Mouse (Mus musculus) WW6 (cell line): ENCODE measurements at regions not wholly inside any gene's neighbourhood (a gene's known extent, or its start where the extent isn't known, plus 50 kb on each side); places are given as distances from the start of the nearest gene placed in this dataset.

ENCODE experiments used
- DNase-seq: peaks from one replicate; pipeline ENCODE4 v3.0.0-alpha.2; 2013; ENCODE audit warnings: low read depth, low spot score

- no peak for DNase-seq
Measured at GRCm38 (mm10) chr16:79718230-79718629, 627.3 kb upstream of the Tmprss15 start.

- no peak for DNase-seq
Measured at GRCm38 (mm10) chr16:79692444-79692843, 601.5 kb upstream of the Tmprss15 start.

GRCm38 (mm10) chr16:79651162-79651741 is 560.4 kb upstream of the Tmprss15 start:
- no peak for DNase-seq

- no peak for DNase-seq
Measured at GRCm38 (mm10) chr16:79640898-79641297, 550.0 kb upstream of the Tmprss15 start.

DNA sequence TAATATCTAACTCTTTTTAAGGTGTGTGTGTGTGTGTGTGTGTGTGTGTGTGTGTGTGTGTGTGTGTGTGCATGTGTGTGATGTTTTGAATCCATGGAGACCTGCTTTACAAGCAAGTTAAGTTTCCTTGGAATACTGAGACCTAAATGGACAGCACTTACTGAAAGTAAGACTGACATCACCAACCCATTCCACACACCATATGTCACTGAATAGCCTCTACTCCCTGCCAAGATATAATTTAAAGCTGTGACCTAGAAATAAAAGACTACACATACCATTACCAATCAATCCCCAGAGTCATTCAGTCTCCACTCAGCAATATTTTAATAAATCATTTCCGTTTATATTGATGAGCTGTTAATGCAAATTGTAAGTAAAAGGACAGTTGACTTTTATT is 536.2 kb upstream of the Tmprss15 start:
- no peak for DNase-seq

- DNase-seq, result no peak
Measured at GRCm38 (mm10) chr16:79611002-79611401, 520.1 kb upstream of the Tmprss15 start.

GRCm38 (mm10) chr16:79590891-79591290 is 500.0 kb upstream of the Tmprss15 start:
- no peak for DNase-seq

DNA sequence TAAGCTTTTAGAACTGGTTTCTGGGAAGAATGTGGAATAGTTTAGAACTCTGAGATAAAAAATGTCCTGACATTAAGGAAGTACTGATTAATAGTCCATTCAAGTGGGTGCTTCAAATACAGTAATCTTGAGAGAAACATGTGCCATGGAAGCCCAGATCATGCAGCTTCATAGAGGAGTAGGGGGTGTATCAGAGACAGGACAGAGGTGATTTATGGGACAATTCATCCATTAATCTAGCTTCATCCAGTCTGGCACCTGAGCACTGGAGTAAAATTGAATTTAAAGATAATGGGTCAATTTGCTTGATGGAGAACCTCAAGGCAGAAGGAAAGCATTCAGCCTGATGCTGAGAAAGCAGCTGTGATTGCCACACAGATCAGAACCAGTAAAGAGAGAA is 494.8 kb upstream of the Tmprss15 start:
- DNase-seq, result no peak

- no peak for DNase-seq
Measured at GRCm38 (mm10) chr16:79570867-79571266, 480.0 kb upstream of the Tmprss15 start.

- peak; percentile 1 for DNase-seq
Measured at GRCm38 (mm10) chr16:79534370-79534769, 443.5 kb upstream of the Tmprss15 start.

GRCm38 (mm10) chr16:79492493-79492892 is 401.6 kb upstream of the Tmprss15 start:
- no peak for DNase-seq

DNA sequence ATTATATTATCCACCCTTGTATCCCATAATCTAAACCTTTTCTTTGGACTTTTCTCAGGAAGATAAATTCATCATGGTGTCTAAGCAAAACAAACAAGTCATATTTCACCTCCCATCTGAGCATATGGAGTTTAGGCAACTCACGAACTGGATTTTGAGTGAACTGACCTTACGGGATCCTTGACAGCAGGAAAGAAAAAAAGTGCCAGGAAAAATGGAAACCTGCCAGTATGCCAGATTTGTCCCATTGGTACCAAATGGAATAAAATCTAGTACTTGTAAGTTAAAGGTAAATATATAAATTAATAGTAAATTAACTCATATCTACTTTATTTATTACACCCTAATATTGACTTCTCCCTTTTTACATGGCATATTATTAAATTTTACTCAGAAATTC is 360.0 kb upstream of the Tmprss15 start:
- DNase-seq, result no peak

DNA sequence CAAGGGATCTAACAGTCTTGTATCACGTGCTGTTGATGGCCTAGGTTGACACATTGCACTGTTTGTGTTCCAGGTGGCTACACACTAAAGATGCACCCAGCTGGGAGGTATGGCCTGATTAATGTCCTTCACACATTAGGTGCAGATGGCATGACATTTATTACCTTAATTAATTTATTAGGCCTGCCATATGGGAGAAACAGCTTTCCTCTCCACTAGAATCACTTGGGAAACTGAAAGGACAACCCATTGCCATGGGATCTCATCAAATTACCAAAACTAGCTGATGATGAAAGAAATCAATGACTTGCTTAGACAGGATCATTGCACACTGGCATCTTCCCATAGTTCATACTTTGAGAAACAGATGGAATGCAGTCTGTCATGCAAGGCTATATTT is 358.8 kb upstream of the Tmprss15 start:
- DNase-seq, result no peak

GRCm38 (mm10) chr16:79407385-79407784 is 316.5 kb upstream of the Tmprss15 start:
- DNase-seq, result no peak

DNA sequence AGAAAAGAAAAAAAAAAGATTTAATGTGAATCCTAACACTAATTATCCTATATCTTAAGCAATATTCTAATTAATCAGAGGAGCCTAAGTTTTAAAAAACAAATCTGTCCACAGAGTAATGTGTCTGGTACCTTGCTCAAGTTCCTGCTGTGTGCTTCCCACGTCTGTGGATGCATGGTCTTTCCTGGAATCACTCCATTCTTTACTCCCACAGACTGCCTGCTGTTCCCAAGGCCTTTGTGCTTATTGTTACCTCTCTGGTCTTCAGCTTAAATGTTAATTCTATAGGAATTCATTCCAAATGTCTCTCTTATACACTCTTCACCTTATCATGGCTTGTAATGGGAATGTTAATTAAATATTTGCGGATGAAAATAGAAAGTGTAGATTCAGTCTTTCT is 315.3 kb upstream of the Tmprss15 start:
- DNase-seq, result no peak

- no peak for DNase-seq
Measured at GRCm38 (mm10) chr16:79404064-79404463, 313.2 kb upstream of the Tmprss15 start.

- no peak for DNase-seq
Measured at GRCm38 (mm10) chr16:79400100-79400499, 309.2 kb upstream of the Tmprss15 start.

DNA sequence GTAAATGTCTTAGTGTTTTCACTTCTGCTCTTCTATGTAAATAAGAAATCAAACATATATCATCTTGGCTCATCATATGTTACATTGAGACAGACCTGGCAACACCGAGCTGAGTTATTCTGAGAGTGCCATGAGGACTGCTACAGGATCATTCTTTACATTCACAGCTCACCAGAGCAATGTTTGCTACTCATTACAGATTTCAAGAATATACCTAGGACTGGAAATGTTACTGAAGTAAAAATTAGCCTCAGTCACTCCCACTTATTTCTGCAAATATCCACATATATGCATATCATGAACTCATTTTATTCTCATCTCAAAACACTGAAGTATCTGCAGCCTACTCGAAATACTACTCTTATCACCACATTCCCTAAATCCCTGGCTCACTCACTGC is 307.6 kb upstream of the Tmprss15 start:
- no peak for DNase-seq

- no peak for DNase-seq
Measured at GRCm38 (mm10) chr16:79394425-79394824, 303.5 kb upstream of the Tmprss15 start.

- DNase-seq, result no peak
Measured at GRCm38 (mm10) chr16:79386421-79386820, 295.5 kb upstream of the Tmprss15 start.

- no peak for DNase-seq
Measured at GRCm38 (mm10) chr16:79350127-79350526, 259.2 kb upstream of the Tmprss15 start.

DNA sequence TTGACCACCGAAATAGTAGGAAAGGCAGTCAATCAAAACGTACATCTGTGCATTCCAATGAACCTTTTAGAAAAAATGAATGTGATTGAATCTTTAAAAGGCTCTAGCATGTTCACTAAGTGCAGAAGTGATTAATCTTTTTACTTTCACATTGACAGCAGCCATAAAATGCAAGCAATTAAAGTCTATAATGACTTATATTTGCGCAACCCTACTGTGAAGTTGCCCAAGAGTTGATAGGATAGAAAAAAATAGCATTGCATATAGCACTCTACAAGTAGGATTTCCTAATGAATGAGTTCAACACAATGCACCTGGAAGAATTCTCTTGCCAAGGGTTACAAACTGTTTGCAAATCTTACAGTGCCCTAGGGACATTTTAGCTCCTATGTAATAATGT is 251.6 kb upstream of the Tmprss15 start:
- DNase-seq, result no peak

DNA sequence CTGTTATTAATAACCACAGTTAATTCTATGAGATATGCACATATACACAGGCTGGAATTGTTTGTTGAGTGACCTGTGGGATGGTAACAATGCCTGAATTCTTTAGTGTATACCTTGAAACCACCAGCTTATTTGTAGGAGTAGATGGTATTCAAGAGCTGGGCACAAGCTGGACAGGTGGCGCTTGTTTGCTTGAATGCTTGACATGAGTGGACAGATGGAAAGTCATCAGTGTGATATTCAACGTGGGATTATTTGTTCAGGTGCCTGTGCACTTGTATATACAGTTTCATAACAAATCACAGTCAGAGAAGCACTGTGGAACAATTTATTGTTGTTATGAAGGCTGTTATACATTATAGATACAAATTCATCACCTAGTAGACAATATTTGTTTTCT is 245.5 kb upstream of the Tmprss15 start:
- no peak for DNase-seq

DNA sequence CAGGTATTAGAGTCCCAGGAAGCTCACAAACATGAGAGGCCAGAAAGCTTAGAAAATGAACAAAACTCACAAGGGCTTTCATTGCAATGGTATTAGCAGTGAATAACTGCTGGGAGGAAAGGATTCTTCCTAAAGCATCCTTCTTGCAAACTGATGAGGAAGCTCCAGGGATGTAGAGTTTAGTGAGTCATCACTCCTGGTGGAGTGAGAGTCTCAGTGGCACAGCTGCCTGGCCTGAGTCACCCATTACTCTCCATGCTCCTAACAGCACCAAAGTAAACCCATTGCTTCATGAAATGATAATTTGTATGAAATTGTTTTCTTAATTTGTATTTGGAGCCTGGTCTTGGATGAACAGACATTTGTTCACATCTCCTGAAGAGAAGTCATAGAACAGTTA is 245.1 kb upstream of the Tmprss15 start:
- no peak for DNase-seq
